Mouse (Mus musculus): ENCODE data around the gene Pdlim7.

DNA sequence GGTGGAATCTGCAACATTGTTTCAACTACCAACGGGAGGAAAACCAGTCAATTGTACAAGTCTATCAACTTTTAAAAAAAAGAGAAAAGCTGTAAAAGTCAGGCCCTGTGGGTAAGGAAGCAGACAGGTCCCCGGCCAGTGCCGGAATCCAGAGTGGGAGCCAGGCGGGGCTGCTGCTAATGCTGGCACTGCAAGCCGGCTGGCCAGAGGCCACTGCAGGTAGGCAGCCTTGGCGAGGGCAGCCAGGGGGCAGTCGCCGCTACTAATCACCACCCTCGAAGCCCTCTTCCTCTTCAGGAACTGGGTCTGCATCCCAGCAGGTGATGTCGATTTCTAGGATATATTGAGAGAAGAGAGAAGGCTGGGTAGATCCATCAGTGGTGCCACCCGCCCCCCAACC is 39.5 kb downstream of the Pdlim7 start:
- TF ChIP-seq EP300 (IDR thresholded peaks at IDR 0.05; ENCODE audit: insufficient read depth, low read depth, low read length) (no peak), CTCF (IDR thresholded peaks at IDR 0.05; ENCODE audit: low read depth, low read length) (no peak)
